Mouse (Mus musculus) adrenal gland, postnatal 14 days (tissue): ENCODE measurements around the gene Dnase1. TPM values are rescaled to one million over a fixed set of nuclear protein-coding genes. Genes with fewer than 3 reads are reported as not detected.
"Not testable (repeated sequence)": the region's sequence is repeated elsewhere in the genome, so short reads cannot be mapped to it uniquely, and the experiment has no call there.

ENCODE experiments used
- DNase-seq: peaks from one replicate; pipeline ENCODE4 v3.0.0; 2021; ENCODE audit warnings: mixed read lengths
- microRNA-seq, 2 experiments: library from miRNA; unstranded; fragments of <30 nt; microRNA quantifications; one replicate each; pipeline ENCODE4 v1.2.0; 2021
- total RNA-seq: library from RNA; stranded (reverse); gene quantifications from 2 replicates; pipeline ENCODE4 v1.2.3, GENCODE M21; 2021

Gene Dnase1
- total RNA-seq, 1 experiment from 2014 or later: not detected

- no peak for DNase-seq
Measured at GRCm38 (mm10) chr16:4045524-4045923, 8.8 kb downstream of the Dnase1 start.

GRCm38 (mm10) chr16:4052601-4053000 lies 15.9 kb downstream of the Dnase1 start:
- no peak for DNase-seq

GRCm38 (mm10) chr16:4053811-4054210 lies 17.1 kb downstream of the Dnase1 start:
- no peak for DNase-seq

- DNase-seq: no peak
Measured at GRCm38 (mm10) chr16:4064945-4065344, 28.2 kb downstream of the Dnase1 start.

- DNase-seq: peak; percentile 79
Measured at GRCm38 (mm10) chr16:4068588-4068987, 31.8 kb downstream of the Dnase1 start.

- no peak for DNase-seq
Measured at GRCm38 (mm10) chr16:4074297-4074696, 37.6 kb downstream of the Dnase1 start.

GRCm38 (mm10) chr16:4074836-4075235 lies 38.1 kb downstream of the Dnase1 start:
- no peak for DNase-seq

GRCm38 (mm10) chr16:4077384-4078061 lies 40.8 kb downstream of the Dnase1 start, which contains the start of gene Trap1:
Trap1 (minus strand) TSS chr16:4077827.
- DNase-seq: peak; percentile 97

- DNase-seq: not testable (repeated sequence)
Measured at GRCm38 (mm10) chr16:4078302-4078701, 41.6 kb downstream of the Dnase1 start.

- DNase-seq: no peak
Measured at GRCm38 (mm10) chr16:4079656-4080055, 42.9 kb downstream of the Dnase1 start.

GRCm38 (mm10) chr16:4080419-4080818 lies 43.7 kb downstream of the Dnase1 start:
- DNase-seq: not testable (repeated sequence)

GRCm38 (mm10) chr16:4085051-4085450 lies 48.3 kb downstream of the Dnase1 start:
- DNase-seq: no peak

GRCm38 (mm10) chr16:4085851-4086387 lies 49.2 kb downstream of the Dnase1 start:
- no peak for DNase-seq

GRCm38 (mm10) chr16:4087214-4087913 lies 50.6 kb downstream of the Dnase1 start:
- DNase-seq: no peak

Small RNA genes lying within 50 kb of the gene (microRNA-seq; reads per million reads assigned to microRNA genes)
- gene Gm23413: 0 reads per million in 2 experiments

Other genes with a start within 250 kb of the Dnase1 start
- not detected in 2 replicates for gene Olfr15, start 206.1 kb upstream of the Dnase1 start, total RNA-seq
- 3.9 and 5.6 TPM in 2 replicates for gene Zfp174, start 189.7 kb upstream of the Dnase1 start, total RNA-seq
- gene Naa60, start 164.6 kb upstream of the Dnase1 start, total RNA-seq: 68.1 and 83.4 TPM in 2 replicates
- gene Zfp597, start 152.4 kb upstream of the Dnase1 start, total RNA-seq: 15.6 and 20.1 TPM in 2 replicates
- gene Gm20695, start 152.3 kb upstream of the Dnase1 start, total RNA-seq: 0.86 and 1.4 TPM in 2 replicates
- gene 1700037C18Rik, start 128.3 kb upstream of the Dnase1 start, total RNA-seq: 3.0 and 3.3 TPM in 2 replicates
- gene Cluap1, start 128.1 kb upstream of the Dnase1 start, total RNA-seq: 15.6 and 18.3 TPM in 2 replicates
- 2.6 and 5.8 TPM in 2 replicates for gene Nlrc3, start 60.3 kb upstream of the Dnase1 start, total RNA-seq
- 22.2 and 27.8 TPM in 2 replicates for gene Slx4, start 33.2 kb upstream of the Dnase1 start, total RNA-seq
- 194 and 216 TPM in 2 replicates for gene Trap1, start 40.9 kb downstream of the Dnase1 start, total RNA-seq
- gene Crebbp, start 177.1 kb downstream of the Dnase1 start, total RNA-seq: 65.5 and 68.0 TPM in 2 replicates